Mouse (Mus musculus): ENCODE data around the gene Ccr1.

DNA sequence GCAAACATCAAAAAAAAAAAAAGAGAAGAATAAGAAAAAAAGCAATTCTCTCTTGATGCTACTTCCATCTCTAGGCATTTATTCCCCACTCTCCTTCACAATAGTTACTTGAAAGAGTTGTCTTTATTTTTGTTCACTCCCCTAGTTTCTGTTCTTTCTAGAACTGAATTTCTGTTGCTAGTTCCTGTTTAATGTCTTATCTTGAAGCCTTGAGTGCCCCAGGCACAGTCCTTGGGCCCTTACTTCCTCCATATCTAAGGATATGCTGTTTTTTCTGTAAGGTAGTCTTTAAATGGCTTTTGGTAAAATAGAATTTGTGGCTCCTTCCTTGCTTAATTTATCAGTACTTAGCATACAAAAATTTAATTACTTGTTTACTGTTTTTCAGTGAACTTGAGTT is 16.5 kb upstream of the Ccr1 start:
- TF ChIP-seq CTCF (IDR thresholded peaks at IDR 0.05; ENCODE audit: borderline replicate concordance, insufficient read depth, low read length) (no peak), POLR2A (IDR thresholded peaks at IDR 0.05; ENCODE audit: low read depth, low read length) (no peak)

Data from embryonic fibroblast, embryonic 13.5 days (primary cell).